Mouse (Mus musculus) stomach, postnatal 0 days (tissue): ENCODE measurements at regions not wholly inside any gene's neighbourhood (a gene's known extent, or its start where the extent isn't known, plus 50 kb on each side); places are given as distances from the start of the nearest gene placed in this dataset.
A peak's percentile ranks its signal among the peaks of the same experiment; 100 is the strongest.

Source experiments
- ATAC-seq: fragments of 200-750 bp; cut with Nextera tagmentation; 2 replicates; pipeline ENCODE4 v1.8.0; 2017; ENCODE audit not compliant: low FRiP score, low TSS enrichment
- DNase-seq: peaks from one replicate; pipeline ENCODE4 v3.0.0-alpha.2; 2016; ENCODE audit warnings: low spot score
- H3K27ac ChIP-seq: fragments of 300-500 bp; sonication (generic); replicated peaks from 2 replicates; pipeline ENCODE4 v1.5.1; 2014; ENCODE audit warnings: mild to moderate bottlenecking, control low read depth
- H3K27me3 ChIP-seq: fragments of 300-500 bp; sonication (generic); 2 replicates; pipeline ENCODE4 v1.6.1; 2014; ENCODE audit warnings: low read length; ENCODE audit not compliant: control insufficient read depth, insufficient read depth
- H3K36me3 ChIP-seq: fragments of 300-500 bp; sonication (generic); 2 replicates; pipeline ENCODE4 v1.6.1; 2014; ENCODE audit warnings: low read length, mixed read lengths; ENCODE audit not compliant: control insufficient read depth, insufficient read depth
- H3K4me1 ChIP-seq: fragments of 300-500 bp; sonication (generic); replicated peaks from 2 replicates; pipeline ENCODE4 v1.6.1; 2014; ENCODE audit warnings: antibody characterized with exemption; ENCODE audit not compliant: control insufficient read depth, insufficient read depth
- H3K4me2 ChIP-seq: fragments of 300-500 bp; sonication (generic); replicated peaks from 2 replicates; pipeline ENCODE4 v1.6.1; 2014; ENCODE audit warnings: low read depth, mild to moderate bottlenecking, control low read depth, moderate library complexity
- H3K4me3 ChIP-seq: fragments of 300-500 bp; sonication (generic); 2 replicates; pipeline ENCODE4 v1.5.1; 2014; ENCODE audit warnings: low read depth, low read length, control low read depth
- H3K9ac ChIP-seq: fragments of 300-500 bp; sonication (generic); 2 replicates; pipeline ENCODE4 v1.6.1; 2014; ENCODE audit warnings: mild to moderate bottlenecking, low read length, control low read depth, mixed read lengths
- H3K9me3 ChIP-seq: fragments of 300-500 bp; sonication (generic); 2 replicates; pipeline ENCODE4 v1.6.1; 2016; ENCODE audit warnings: low read length; ENCODE audit not compliant: control insufficient read depth
- CTCF ChIP-seq: IDR thresholded peaks from 2 replicates; pipeline ENCODE4 v1.5.1; 2016; ENCODE audit warnings: antibody characterized with exemption, low read depth, mild to moderate bottlenecking, moderate library complexity
- EP300 ChIP-seq: optimal IDR thresholded peaks from 2 replicates; pipeline ENCODE3; 2016; ENCODE audit warnings: antibody characterized with exemption
- WGBS: fragments of 180-500 bp; shearing (Covaris S2); extraction: QIAGEN DNeasy Blood & Tissue Kit; methylation state at CpG from one replicate; pipeline ENCODE4 v1.1.7; 2014; 5-methylcytosine and 5-hydroxymethylcytosine counted together

GRCm38 (mm10) chr11:22698057-22698941, 162.5 kb downstream of the B3gnt2 start:
- Histone ChIP-seq H3K4me1 (no peaks in the 10 kb centered on the region), H3K36me3 (no peaks in the 10 kb centered on the region), H3K4me3 (no peak overlapping the region), H3K9ac (no peak overlapping the region), H3K4me2 (no peak overlapping the region), H3K27ac (no peak overlapping the region), H3K9me3 (no peaks in the 10 kb centered on the region), H3K27me3 (no peaks in the 10 kb centered on the region)
- DNase-seq, result no peak
- 62% methylated on average over 5 of the region's 5 CpGs for WGBS
- ATAC-seq, result 0 out of 2 replicates have a peak, but pooled peaks have one; percentile 38
- TF ChIP-seq CTCF (no peak), EP300 (no peak)

- no peak overlapping the region for H3K4me2 ChIP-seq
- H3K4me3 ChIP-seq, result no peak overlapping the region
- H3K27me3 ChIP-seq, result no peaks in the 10 kb centered on the region
- 88% methylated on average over 3 of the region's 3 CpGs for WGBS
- no peak overlapping the region for H3K27ac ChIP-seq
- no peaks in the 10 kb centered on the region for H3K9me3 ChIP-seq
- no peak for ATAC-seq
- no peak overlapping the region for H3K9ac ChIP-seq
- H3K36me3 ChIP-seq, result no peaks in the 10 kb centered on the region
- no peak for DNase-seq
- no peaks in the 10 kb centered on the region for H3K4me1 ChIP-seq
- TF ChIP-seq CTCF (no peak), EP300 (no peak)
Measured at GRCm38 (mm10) chr11:22706082-22706481, 154.7 kb downstream of the B3gnt2 start.
